Mouse (Mus musculus): ENCODE measurements around the gene Ubr7. TPM values are rescaled to one million over a fixed set of nuclear protein-coding genes. Genes with fewer than 3 reads are reported as not detected.

The Ubr7 gene
- 10 to 100 TPM; 32.3 to 35.0 TPM for total RNA-seq (2021)

GRCm38 (mm10) chr12:102757689-102758402 lies at the start of gene Ubr7, which contains the start of the genes Gm28051 and Gon7:
Ubr7 (plus strand) TSS chr12:102757967.
Gm28051 (minus strand) TSS chr12:102757765.
Gon7 (minus strand) TSS chr12:102757803.
- intact Hi-C loops (cut with DNase I), result no loop called here
- peak; percentile 96 to 99 for DNase-seq (ENCODE audit: extremely low spot score in 1 of 2, low spot score in 2 of 2)

DNA sequence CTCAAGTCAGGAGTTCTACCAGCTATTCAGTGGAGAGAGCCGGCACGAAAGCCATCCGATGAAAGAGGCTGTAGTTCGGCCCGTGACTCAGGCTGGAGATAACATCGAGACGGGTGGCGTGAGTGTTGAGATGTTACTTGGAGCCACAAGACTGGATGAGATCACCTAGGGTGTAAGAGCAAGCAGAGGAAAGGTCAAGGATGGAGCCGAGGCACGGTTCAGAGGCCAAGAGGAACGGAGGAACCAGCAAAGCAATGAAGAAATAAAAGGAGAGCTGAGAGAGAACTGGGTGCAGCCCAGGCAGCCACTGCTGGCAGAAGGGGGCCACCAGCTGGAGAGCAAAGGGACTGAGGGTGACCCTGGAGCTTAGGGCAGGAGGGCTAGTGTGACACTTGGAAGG lies 49.5 kb upstream of the Ubr7 start:
- DNase-seq (ENCODE audit: extremely low spot score in 1 of 2, low spot score in 2 of 2), result no peak
- intact Hi-C loops (cut with DNase I), result no loop called here

DNA sequence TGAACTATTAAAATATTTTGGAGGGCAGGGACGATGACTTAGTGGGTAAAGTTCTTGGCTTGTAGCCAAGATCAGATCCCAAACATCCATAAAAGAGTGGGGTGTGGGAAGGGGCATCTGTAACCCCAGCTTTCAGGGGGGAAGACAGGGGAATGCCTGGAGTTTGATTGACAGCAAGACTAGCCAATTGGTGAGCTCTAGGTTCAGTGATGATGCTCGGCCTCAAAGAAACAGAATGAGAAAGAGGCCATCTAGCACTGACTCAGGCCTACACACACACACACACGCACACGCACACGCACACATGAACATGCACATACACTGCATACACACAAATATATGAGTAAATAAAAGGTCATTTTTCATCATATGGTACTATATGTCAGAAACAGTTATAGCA lies 47.9 kb upstream of the Ubr7 start:
- intact Hi-C loops (cut with DNase I), result loop anchor here (10.0 kb wide), 1 partner anchor 205 kb away; no protein-coding TSS in a partner anchor

GRCm38 (mm10) chr12:102710851-102711375 lies 46.9 kb upstream of the Ubr7 start:
- intact Hi-C loops (cut with DNase I), result loop anchor here (10.0 kb wide), 1 partner anchor 206 kb away; no protein-coding TSS in a partner anchor
- no peak for DNase-seq (ENCODE audit: extremely low spot score in 1 of 2, low spot score in 2 of 2)

More for the DNA sequence above, 47.9 kb upstream of the Ubr7 start:
- no peak for DNase-seq (ENCODE audit: extremely low spot score in 1 of 2, low spot score in 2 of 2)

DNA sequence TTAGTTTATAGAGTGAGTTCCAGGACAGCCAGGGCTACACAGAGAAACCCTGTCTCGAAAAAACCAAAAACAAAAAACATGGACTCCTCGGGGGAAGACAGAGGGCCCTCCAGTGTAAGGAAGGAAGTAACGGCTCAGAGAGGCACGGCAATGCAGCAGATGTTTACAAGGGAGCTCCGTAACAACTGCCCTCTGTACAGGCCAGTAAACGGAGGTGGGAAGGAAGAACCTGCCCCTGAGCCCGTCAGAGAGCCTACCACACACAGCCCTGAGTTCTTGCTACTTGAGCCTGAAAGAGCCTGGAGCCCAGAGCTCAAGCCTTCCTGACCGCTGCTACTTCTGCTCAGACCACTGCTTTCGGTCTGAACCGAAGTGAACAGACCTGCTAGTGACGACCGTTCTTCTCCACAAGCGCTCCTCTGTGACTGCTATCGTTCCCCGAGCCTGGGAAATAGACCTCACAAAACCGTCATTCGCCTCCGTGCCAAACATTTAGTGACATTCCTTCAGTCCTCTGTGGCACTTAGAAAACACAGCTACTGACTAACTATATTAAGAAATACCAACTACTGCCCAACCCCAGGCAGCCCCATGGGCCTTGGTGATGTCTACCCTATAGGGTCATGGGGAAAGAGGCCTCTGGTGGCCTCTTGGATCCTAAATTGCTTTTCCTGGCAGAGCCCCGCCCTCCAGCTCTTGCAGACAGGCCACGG lies 44.5 kb upstream of the Ubr7 start:
- no peak for DNase-seq (ENCODE audit: extremely low spot score in 1 of 2, low spot score in 2 of 2)
- intact Hi-C loops (cut with DNase I), result loop anchor here (10.0 kb wide), 1 partner anchor 209 kb away; no protein-coding TSS in a partner anchor

DNA sequence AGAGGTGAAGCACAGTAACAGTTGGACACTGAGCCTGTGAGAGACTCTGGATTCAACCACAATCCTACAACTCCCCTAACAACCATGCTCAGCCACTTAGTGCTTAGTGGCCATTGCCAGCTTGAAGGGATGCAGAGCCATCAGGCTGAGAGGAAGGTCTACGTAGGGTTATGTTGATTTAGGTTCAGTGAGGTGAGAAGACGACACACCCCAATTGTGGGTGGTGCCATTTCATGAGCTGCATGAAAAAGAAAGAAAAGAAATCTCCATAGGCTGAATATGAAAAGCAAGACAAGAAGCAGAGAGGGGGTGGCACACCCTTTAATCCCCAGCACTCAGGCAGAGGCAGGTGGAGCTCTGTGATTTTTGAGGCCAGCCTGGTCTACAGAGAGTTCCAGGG lies 43.7 kb upstream of the Ubr7 start:
- intact Hi-C loops (cut with DNase I), result loop anchor here (10.0 kb wide), 1 partner anchor 209 kb away; no protein-coding TSS in a partner anchor
- DNase-seq (ENCODE audit: extremely low spot score in 1 of 2, low spot score in 2 of 2), result no peak

GRCm38 (mm10) chr12:102714654-102715395 lies 42.9 kb upstream of the Ubr7 start:
- intact Hi-C loops (cut with DNase I), result loop anchor here (5.0 to 10.0 kb wide), 3 partner anchors 138 to 318 kb away; no protein-coding TSS in a partner anchor
- no peak for DNase-seq (ENCODE audit: extremely low spot score in 1 of 2, low spot score in 2 of 2)

- no peak for DNase-seq (ENCODE audit: extremely low spot score in 1 of 2, low spot score in 2 of 2)
- intact Hi-C loops (cut with DNase I), result loop anchor here (5.0 to 10.0 kb wide), 3 partner anchors 142 to 322 kb away; no protein-coding TSS in a partner anchor
Observed at GRCm38 (mm10) chr12:102719552-102720315, 38.0 kb upstream of the Ubr7 start.

DNA sequence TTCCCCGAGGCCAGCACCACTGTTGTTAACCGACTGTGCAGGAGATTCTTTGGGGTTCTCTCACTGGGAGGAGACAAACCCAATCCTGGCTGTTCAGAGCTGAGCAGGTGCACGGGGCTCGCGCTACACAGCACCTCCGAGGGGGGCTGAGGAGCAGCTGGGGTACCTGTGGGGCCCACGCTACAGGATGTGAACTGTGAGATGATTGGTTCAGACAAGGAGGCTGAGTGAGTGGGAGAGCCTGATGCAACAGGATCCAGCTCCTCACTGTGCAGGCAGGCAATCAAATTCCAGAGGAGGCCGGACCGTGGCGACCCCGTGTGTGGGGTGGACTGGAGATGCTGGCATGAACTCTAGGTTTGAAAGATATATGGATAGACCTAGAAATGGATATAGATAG lies 35.3 kb upstream of the Ubr7 start:
- DNase-seq (ENCODE audit: extremely low spot score in 1 of 2, low spot score in 2 of 2), result no peak
- intact Hi-C loops (cut with DNase I), result no loop called here

DNA sequence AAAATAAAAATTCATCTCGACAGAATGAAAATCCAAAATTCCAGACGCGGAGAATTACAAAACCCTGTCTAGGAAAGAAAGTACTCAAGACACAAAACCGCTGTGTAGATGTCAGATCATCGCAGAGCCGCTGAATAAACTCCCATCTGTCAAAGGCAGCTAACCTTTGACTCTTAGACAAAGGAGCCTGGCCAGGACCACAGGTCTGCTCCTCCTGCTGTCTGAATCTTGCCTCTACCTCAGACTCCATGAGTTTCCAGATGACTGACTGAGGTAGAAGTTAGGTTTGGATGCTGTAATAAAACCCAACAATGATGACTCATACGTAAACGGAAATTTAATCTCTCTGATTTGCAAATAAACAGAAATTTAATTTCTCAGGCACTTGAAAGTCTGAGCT lies 34.8 kb upstream of the Ubr7 start:
- intact Hi-C loops (cut with DNase I), result no loop called here
- DNase-seq (ENCODE audit: extremely low spot score in 1 of 2, low spot score in 2 of 2), result no peak

GRCm38 (mm10) chr12:102723861-102724260 lies 33.9 kb upstream of the Ubr7 start:
- DNase-seq (ENCODE audit: extremely low spot score in 1 of 2, low spot score in 2 of 2), result no peak

DNA sequence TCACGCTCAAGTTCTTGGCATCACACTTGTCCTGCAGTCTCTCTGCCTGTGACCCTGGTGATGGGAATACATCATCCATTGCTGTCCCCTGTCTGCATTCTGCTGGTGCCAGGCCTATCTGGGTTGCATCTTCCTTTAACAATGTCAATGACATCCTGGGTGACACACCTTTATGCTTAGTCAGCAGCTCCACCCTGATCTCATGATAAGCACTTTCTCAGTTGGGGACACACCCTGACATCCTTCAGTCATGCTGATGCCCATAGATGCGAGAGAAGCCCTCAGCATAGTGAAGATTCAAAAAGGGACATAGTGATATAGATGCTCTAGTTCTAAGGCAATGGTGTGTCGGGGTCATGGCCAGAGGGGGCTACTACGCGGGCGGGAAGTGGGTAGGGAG lies 32.6 kb upstream of the Ubr7 start:
- intact Hi-C loops (cut with DNase I), result no loop called here
- DNase-seq (ENCODE audit: extremely low spot score in 1 of 2, low spot score in 2 of 2), result no peak

More at GRCm38 (mm10) chr12:102723861-102724260, 33.9 kb upstream of the Ubr7 start:
- intact Hi-C loops (cut with DNase I), result no loop called here

DNA sequence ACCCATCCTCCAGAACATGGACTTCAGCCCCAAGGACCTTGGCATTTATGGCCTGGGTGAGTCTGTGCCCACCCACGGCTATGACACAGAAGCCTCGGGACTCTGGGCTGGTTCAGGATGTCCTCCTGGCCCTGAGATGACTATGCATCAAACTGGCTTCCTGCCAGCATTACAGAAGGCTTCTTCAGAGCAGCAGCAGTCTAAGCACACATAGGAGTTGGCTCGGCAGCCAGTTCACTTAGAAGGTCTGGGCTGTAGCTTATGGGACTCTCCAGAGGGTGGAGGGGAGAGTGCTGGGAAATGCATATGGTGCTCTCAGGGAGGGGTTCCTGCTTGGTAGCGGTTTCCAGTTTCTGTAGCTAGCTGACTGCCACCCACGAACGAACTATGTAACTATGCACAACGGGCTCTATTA lies 32.0 kb upstream of the Ubr7 start:
- DNase-seq (ENCODE audit: extremely low spot score in 1 of 2, low spot score in 2 of 2), result no peak

DNA sequence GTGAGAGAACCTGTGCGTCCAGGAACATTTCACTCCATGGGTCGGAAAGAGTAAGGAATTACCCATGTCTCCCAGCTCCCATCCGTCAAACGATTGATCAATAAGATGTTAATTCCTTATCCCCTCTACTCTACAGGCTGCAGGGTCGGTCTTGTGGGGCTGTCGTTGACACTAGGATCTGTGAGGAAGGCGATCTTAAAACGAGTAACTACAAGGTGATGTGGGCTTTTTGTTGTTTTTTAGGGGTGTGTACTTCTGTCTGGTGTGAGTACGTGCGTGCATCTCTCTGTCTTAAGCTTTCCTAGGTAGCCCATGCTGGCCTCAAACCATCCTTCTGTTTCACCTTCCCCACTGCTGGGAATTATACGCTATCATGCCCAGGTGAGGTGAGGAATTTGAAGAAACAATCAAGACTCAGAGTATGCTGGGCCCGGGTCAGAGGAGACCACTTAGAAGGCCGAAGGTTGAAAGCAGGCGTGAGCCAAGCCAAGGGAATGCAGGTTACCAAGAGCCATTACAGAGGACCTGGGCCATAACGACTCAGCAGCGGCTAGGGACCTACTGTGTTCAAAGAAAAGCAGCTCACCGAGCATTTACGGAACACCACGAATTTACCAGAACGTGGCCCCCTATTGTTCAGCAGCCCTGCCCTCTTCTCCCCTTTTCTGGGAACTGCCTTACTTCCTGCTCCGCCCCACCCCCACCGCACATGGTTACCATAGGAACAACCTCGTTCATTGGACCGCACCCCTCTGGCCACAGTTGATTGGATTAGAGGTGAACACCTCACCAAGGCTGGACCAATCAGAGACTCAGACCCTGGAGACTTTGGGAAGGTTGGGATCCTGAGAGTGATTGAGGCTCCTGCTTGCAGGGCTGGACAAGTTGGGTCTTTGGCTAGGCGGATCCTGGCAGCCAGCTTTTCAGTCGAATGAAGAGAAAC lies 27.6 kb upstream of the Ubr7 start:
- intact Hi-C loops (cut with DNase I), result no loop called here
- peak; percentile 80 to 87 for DNase-seq (ENCODE audit: extremely low spot score in 1 of 2, low spot score in 2 of 2)

More for the DNA sequence above, 32.0 kb upstream of the Ubr7 start:
- intact Hi-C loops (cut with DNase I), result no loop called here

- intact Hi-C loops (cut with DNase I), result no loop called here
- no peak for DNase-seq (ENCODE audit: extremely low spot score in 1 of 2, low spot score in 2 of 2)
Observed at GRCm38 (mm10) chr12:102730798-102731619, 26.8 kb upstream of the Ubr7 start.

GRCm38 (mm10) chr12:102733381-102733780 lies 24.4 kb upstream of the Ubr7 start:
- intact Hi-C loops (cut with DNase I), result no loop called here
- peak in 1 of 2 experiments; percentile 61 for DNase-seq (ENCODE audit: extremely low spot score in 1 of 2, low spot score in 2 of 2)

Data from left cerebral cortex, postnatal 10 days (tissue).